Mouse (Mus musculus) heart, embryonic 14.5 days (tissue): Measurements from ENCODE around the gene Frmpd2. TPM values are rescaled to one million over a fixed set of nuclear protein-coding genes. Genes with fewer than 3 reads are reported as not detected.
"Not testable (repeated sequence)": the region's sequence is repeated elsewhere in the genome, so short reads cannot be mapped to it uniquely, and the experiment has no call there.

Source experiments
- ATAC-seq: fragments of 200-750 bp; cut with Nextera tagmentation; 2 replicates; pipeline ENCODE4 v1.8.0; 2017; ENCODE audit warnings: low read depth, moderate TSS enrichment; ENCODE audit not compliant: insufficient number of reproducible peaks, insufficient read depth, low FRiP score
- H3K27ac ChIP-seq, 2 experiments: fragments of 200-500 bp in 1 of 2; fragments of 300-500 bp in 1 of 2; sonication (generic) in 1 of 2; replicated peaks in 1 of 2; 2 replicates each; pipeline ENCODE4 v1.5.1; 2012 to 2014; ENCODE audit warnings: low read depth in 2 of 2, low read length in 2 of 2, control low read depth in 1 of 2, mild to moderate bottlenecking in 1 of 2, mixed read lengths in 1 of 2; ENCODE audit not compliant: control insufficient read depth in 1 of 2, insufficient read depth in 1 of 2
- H3K27me3 ChIP-seq: fragments of 300-500 bp; sonication (generic); 2 replicates; pipeline ENCODE4 v1.6.1; 2014; ENCODE audit warnings: mild to moderate bottlenecking, low read length, control low read depth; ENCODE audit not compliant: control insufficient read depth, insufficient read depth
- H3K36me3 ChIP-seq: fragments of 300-500 bp; sonication (generic); 2 replicates; pipeline ENCODE4 v1.6.1; 2014; ENCODE audit warnings: mild to moderate bottlenecking, control low read depth, low read length, mixed read lengths; ENCODE audit not compliant: control insufficient read depth, insufficient read depth
- H3K4me1 ChIP-seq, 2 experiments: fragments of 200-500 bp in 1 of 2; fragments of 300-500 bp in 1 of 2; sonication (generic) in 1 of 2; 2 replicates each; pipeline ENCODE4 v1.6.1; 2012 to 2014; ENCODE audit warnings: low read length in 2 of 2, control low read depth in 1 of 2, mixed read lengths in 1 of 2; ENCODE audit not compliant: control insufficient read depth in 2 of 2, insufficient read depth in 2 of 2
- H3K4me2 ChIP-seq: fragments of 300-500 bp; sonication (generic); 2 replicates; pipeline ENCODE4 v1.6.1; 2014; ENCODE audit warnings: mild to moderate bottlenecking, low read length
- H3K4me3 ChIP-seq, 2 experiments: fragments of 200-500 bp in 1 of 2; fragments of 300-500 bp in 1 of 2; sonication (generic) in 1 of 2; 2 replicates each; pipeline ENCODE4 v1.5.1; 2012 to 2014; ENCODE audit warnings: low read length in 2 of 2, mild to moderate bottlenecking in 2 of 2, control low read depth in 1 of 2, low read depth in 1 of 2, moderate library complexity in 1 of 2; ENCODE audit not compliant: control insufficient read depth in 1 of 2, insufficient read depth in 1 of 2
- H3K9ac ChIP-seq: fragments of 300-500 bp; sonication (generic); 2 replicates; pipeline ENCODE4 v1.6.1; 2014; ENCODE audit warnings: mild to moderate bottlenecking, low read length
- H3K9me3 ChIP-seq: fragments of 300-500 bp; sonication (generic); 2 replicates; pipeline ENCODE4 v1.6.1; 2016; ENCODE audit warnings: low read length, control low read depth; ENCODE audit not compliant: control insufficient read depth
- WGBS: fragments of 180-500 bp; shearing (Covaris S2); extraction: QIAGEN DNeasy Blood & Tissue Kit; methylation state at CpG from one replicate; pipeline ENCODE4 v1.1.7; 2014; 5-methylcytosine and 5-hydroxymethylcytosine counted together
- polyA plus RNA-seq: library from polyadenylated mRNA; unstranded; fragments of >200 nt; fragmentation: Nextera tagmentation; extraction: Ambion mirVana; gene quantifications from 2 replicates; pipeline ENCODE4 v1.2.1, GENCODE M21; 2014

The Frmpd2 gene
- polyA plus RNA-seq, result 0.05 TPM in 1 of 2 replicates, not detected in the other

DNA sequence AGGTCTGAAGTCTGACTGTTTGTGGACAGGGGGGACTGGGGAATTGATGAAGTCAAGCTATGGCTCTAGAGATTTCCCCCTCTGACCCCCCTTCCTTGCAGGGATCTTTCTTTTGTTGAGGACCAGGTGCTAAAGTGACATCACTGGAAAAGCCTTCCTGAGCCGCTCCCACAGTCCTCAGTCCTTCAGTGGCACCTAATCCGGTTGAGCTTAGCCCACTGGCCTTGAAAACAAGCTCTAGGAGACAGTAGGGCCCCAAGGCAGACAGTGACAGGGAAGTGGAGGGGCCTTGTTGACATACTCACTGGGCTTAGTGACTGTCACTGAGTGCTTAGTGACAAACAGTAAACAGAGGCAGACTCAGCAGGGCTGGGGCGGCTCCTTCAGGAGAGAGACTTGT is at the start of gene Frmpd2:
Gene Frmpd2 (plus strand): TSS at position 366 of the 400 bp plus-strand sequence.
- no peaks in the 10 kb centered on the region for H3K27me3 ChIP-seq
- no peak within 1 kb of the TSS for H3K4me3 ChIP-seq
- H3K27ac ChIP-seq, result no peak within 1 kb of the TSS
- whole genome bisulfite sequencing, result 26% methylated on average over 3 of the region's 3 CpGs
- no peaks in the 10 kb centered on the region; a peak in 1 of 4 replicates for H3K4me1 ChIP-seq
- H3K9me3 ChIP-seq, result no peaks in the 10 kb centered on the region
- ATAC-seq, result no peak
- H3K36me3 ChIP-seq, result no peaks in the 10 kb centered on the region
- H3K4me2 ChIP-seq, result no peak within 1 kb of the TSS
- H3K9ac ChIP-seq, result no peak within 1 kb of the TSS

GRCm38 (mm10) chr14:33423003-33423402 is 48.5 kb upstream of the Frmpd2 start:
- Histone ChIP-seq H3K9ac (no peak overlapping the region), H3K4me3 (no peak overlapping the region), H3K4me2 (no peak overlapping the region), H3K36me3 (no peaks in the 10 kb centered on the region), H3K27me3 (no peaks in the 10 kb centered on the region), H3K27ac (no peak overlapping the region), H3K9me3 (no peaks in the 10 kb centered on the region), H3K4me1 (peaks cover 0 to 7% of the 10 kb centered on the region in 2 experiments; a peak in 2 of 4 replicates)
- no peak for ATAC-seq
- 94% methylated on average over 1 of the region's 1 CpGs for WGBS

GRCm38 (mm10) chr14:33424124-33424523 is 47.4 kb upstream of the Frmpd2 start:
- Histone ChIP-seq H3K9me3 (no peaks in the 10 kb centered on the region), H3K36me3 (no peaks in the 10 kb centered on the region), H3K4me1 (peaks cover 0 to 7% of the 10 kb centered on the region in 2 experiments; a peak in 2 of 4 replicates), H3K4me2 (no peak overlapping the region), H3K27ac (no peak overlapping the region), H3K4me3 (no peak overlapping the region), H3K27me3 (no peaks in the 10 kb centered on the region), H3K9ac (no peak overlapping the region)
- no peak for ATAC-seq

GRCm38 (mm10) chr14:33432485-33432884 is 39.0 kb upstream of the Frmpd2 start:
- 90% methylated on average over 4 of the region's 4 CpGs for WGBS
- H3K36me3 ChIP-seq, H3K27me3 ChIP-seq, H3K27ac ChIP-seq, H3K4me1 ChIP-seq, H3K9me3 ChIP-seq, H3K4me3 ChIP-seq, H3K4me2 ChIP-seq, ATAC-seq, H3K9ac ChIP-seq: not testable (repeated sequence)

- H3K27me3 ChIP-seq, result no peaks in the 10 kb centered on the region
- WGBS, result 45% methylated on average over 2 of the region's 2 CpGs
- no peaks in the 10 kb centered on the region for H3K9me3 ChIP-seq
- peaks cover 2 to 18% of the 10 kb centered on the region in 2 experiments for H3K4me1 ChIP-seq
- no peak overlapping the region for H3K4me2 ChIP-seq
- H3K27ac ChIP-seq, result no peak overlapping the region
- H3K9ac ChIP-seq, result no peak overlapping the region
- no peak for ATAC-seq
- H3K4me3 ChIP-seq, result no peak overlapping the region
- H3K36me3 ChIP-seq, result no peaks in the 10 kb centered on the region
Observed at GRCm38 (mm10) chr14:33443780-33444179, 27.7 kb upstream of the Frmpd2 start.

DNA sequence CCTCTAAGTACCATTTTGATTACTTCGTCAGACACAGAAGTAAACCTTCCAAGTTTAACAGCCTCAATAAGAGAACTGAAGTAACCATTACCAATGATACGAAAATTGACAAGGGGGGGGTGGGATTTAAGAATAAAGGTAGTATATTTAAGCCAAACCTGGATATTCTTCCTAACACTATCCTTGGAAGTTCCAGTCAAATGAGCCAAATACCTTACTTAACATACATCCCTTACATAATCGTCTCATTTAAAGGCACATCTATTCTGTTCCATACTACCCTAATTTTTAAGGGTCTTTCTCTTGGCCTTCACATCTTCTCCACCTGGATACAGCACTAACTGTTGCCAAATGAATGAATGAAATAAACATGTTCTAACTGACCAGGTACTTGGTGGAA is 25.5 kb upstream of the Frmpd2 start:
- 44% methylated on average over 3 of the region's 3 CpGs for WGBS
- ATAC-seq, result no peak
- H3K27ac ChIP-seq, result no peak overlapping the region

GRCm38 (mm10) chr14:33446561-33447023 is 24.9 kb upstream of the Frmpd2 start:
- H3K4me2 ChIP-seq, result peak overlapping the region; percentile 65
- H3K4me1 ChIP-seq, result peaks cover 2 to 18% of the 10 kb centered on the region in 2 experiments
- under 1% methylated on average over 60 of the region's 72 CpGs for WGBS
- H3K27ac ChIP-seq, result peak overlapping the region; percentile 87 to 88
- H3K9ac ChIP-seq, result peak overlapping the region; percentile 90
- no peaks in the 10 kb centered on the region for H3K36me3 ChIP-seq
- ATAC-seq, result peak; percentile 73
- peak overlapping the region; percentile 87 to 99 for H3K4me3 ChIP-seq
- no peaks in the 10 kb centered on the region for H3K9me3 ChIP-seq
- peaks cover 3% of the 10 kb centered on the region; the same call in 1 of the 2 replicates for H3K27me3 ChIP-seq

More for the DNA sequence above, 25.5 kb upstream of the Frmpd2 start:
- H3K9me3 ChIP-seq, result no peaks in the 10 kb centered on the region
- H3K4me1 ChIP-seq, result peaks cover 2 to 18% of the 10 kb centered on the region in 2 experiments
- H3K27me3 ChIP-seq, result no peaks in the 10 kb centered on the region
- H3K4me2 ChIP-seq, result peak overlapping the region; percentile 65
- peak overlapping the region; percentile 87 to 99; a peak in 3 of 4 replicates for H3K4me3 ChIP-seq
- peak overlapping the region; percentile 90 for H3K9ac ChIP-seq
- H3K36me3 ChIP-seq, result no peaks in the 10 kb centered on the region

GRCm38 (mm10) chr14:33447027-33447569 is 24.4 kb upstream of the Frmpd2 start, which contains the start of gene Mapk8:
TSS of gene Mapk8 (minus strand) at chr14:33447158.
- Histone ChIP-seq H3K27ac (peak within 1 kb of the TSS; percentile 87 to 88), H3K9me3 (no peaks in the 10 kb centered on the region), H3K36me3 (no peaks in the 10 kb centered on the region), H3K4me3 (peak within 1 kb of the TSS; percentile 87 to 99), H3K4me1 (peaks cover 2 to 18% of the 10 kb centered on the region in 2 experiments), H3K9ac (peak within 1 kb of the TSS; percentile 90), H3K4me2 (peak within 1 kb of the TSS; percentile 68), H3K27me3 (peaks cover 6% of the 10 kb centered on the region; the same call in 1 of the 2 replicates)
- WGBS, result under 1% methylated on average over 65 of the region's 70 CpGs
- ATAC-seq, result peak; percentile 99
